Mouse (Mus musculus) frontal cortex, adult (tissue): ENCODE data around the gene Myl6.

ENCODE experiments used
- ATAC-seq: cut with Nextera tagmentation; 2 replicates; pipeline ENCODE4 v1.9.2; 2017; ENCODE audit warnings: mild to moderate bottlenecking, moderate library complexity, mixed read lengths; ENCODE audit not compliant: low TSS enrichment

Gene Myl6

DNA sequence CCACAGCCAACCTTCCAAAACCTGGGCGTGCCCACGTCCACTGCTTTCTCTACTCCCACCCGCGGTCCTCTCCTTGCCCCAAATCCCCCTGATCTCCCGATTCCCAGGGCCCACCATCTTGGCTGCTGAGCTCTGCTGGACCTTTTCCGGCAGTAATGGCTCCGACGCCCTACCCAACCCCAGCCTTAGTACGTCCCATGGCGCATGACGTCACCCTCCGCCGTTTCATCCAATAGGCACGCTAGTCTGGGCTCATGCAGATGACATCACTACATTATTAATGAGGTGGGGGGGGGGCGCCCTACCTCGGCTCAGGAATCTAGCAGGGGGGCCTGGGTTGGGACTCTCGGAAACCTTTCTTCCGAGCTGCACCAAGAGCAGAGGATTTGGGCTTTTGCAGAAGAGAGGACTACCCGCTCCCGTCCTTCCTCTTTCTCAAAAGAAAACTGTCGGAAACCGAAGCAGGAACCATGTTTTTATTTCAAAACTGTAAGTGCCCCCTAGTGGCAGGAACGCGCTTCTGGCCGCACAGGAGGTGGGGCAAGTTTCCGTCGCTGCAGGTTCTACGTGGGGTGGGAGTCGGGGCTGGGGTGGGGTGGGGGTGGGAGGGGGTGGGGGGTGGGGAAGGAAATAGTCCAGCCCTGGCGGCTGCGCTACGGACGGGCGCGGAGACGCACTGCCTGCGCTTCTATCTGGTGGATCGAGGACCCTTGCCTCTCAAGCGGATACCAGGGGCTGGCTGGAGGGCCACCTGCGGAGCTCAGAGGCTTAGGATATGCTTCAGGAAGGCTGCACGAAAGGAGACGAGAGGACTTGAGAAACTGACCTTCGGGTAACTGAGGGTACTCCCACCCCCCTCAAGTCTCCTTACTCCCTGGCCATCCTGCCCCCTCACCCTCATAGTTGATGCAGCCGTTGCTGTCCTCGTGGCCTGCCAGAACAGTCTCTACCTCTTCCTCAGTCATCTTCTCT, at the start of gene Myl6:
Myl6 (minus strand) TSS at position 451 of the 972 bp plus-strand sequence.
- peak; percentile 62 for ATAC-seq

DNA sequence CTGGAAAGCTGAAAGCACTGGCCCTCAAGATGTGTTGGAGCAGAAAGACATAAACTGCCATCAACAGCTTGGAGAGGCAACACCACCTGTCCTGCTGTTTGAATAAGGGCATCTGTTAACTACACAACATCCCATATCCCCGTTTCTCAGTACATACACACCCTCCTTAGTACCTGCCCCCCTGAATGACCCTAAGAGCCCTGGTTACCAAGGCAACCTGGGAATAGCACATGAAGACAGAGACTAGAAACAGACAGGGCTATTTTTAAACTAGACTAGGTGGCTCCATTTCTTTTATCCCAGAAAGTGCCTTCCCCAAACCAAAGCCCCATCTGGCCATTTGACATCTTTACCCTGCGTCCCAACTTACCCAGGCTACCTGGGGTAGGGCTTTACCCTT, 49.2 kb upstream of the Myl6 start:
- ATAC-seq, result no peak

- ATAC-seq, result no peak
Observed at GRCm38 (mm10) chr10:128538340-128538870, 44.5 kb upstream of the Myl6 start.

DNA sequence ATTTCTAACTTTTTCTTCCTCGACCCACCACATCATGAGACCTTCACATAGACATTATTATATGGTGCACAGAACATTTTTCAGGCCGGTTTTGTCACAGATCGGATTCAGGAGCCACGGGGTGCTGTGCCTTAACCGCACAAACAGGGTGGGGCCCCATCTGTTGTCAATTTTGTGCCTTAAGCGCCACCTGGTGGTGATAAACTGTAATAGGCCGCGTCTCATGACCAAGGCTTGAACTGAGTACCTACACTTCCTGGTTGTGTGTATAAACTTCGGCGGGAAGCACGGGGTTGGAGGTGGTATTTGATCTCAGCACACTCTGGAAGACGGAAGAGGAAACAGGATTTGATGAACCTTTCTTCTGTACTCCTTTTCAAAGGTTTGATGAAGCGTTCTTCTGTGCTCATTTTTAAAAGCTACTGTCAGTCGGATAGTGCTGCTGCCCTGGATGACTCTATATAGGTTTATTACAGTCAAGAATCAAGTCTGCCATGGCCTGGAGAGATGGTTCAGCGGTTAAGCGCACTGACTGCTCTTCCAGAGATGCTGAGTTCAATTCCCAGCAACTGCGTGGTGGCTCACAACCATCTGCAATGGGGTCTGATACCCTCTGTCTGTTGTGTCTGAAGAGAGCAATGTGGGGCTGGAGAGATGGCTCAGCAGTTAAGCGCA, 42.5 kb upstream of the Myl6 start:
- peak; percentile 97 for ATAC-seq

- peak; percentile 62 for ATAC-seq
Observed at GRCm38 (mm10) chr10:128535624-128536265, 41.8 kb upstream of the Myl6 start.

- ATAC-seq, result no peak
Observed at GRCm38 (mm10) chr10:128535206-128535605, 41.3 kb upstream of the Myl6 start.

DNA sequence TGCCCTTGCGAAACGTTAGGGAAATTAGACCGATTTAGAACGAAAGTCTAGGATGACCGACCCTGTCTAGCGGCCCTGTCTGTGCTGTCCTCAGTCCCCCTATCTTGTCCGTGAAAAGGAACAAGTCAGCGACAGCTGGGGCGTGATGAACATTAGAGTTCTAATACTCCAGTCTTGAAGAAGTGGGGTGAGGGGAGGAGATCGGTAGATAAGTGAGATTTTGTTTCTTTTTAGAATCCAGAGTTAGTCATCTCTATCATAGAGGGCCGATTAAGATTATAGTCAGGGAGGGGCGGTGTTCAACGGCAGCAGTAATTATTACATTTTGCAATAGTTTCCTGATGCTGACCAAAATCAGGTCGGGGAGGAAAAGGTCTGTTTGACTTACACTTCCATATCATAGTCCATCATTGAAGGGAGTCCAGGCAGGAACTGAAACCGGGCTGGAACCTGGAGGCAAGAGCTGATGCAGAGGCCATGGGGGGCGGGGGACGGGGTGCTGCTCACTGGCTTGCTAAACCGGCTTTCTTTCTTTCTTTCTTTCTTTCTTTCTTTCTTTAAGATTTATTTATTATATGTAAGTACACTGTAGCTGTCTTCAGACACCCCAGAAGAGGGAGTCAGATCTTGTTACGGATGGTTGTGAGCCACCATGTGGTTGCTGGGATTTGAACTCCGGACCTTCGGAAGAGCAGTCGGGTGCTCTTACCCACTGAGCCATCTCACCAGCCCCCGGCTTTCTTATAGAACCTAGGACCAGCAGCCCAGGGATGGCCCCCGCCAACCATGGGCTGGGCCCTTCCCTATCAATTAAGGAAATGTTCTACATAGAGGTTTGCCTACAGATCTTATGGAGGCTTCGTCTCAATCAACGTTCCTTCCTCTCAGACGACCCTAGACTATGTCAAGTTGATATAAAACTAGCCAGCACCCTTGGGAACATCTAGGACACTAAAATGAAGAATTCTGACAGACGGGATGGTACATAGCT, 32.7 kb upstream of the Myl6 start:
- no peak for ATAC-seq

DNA sequence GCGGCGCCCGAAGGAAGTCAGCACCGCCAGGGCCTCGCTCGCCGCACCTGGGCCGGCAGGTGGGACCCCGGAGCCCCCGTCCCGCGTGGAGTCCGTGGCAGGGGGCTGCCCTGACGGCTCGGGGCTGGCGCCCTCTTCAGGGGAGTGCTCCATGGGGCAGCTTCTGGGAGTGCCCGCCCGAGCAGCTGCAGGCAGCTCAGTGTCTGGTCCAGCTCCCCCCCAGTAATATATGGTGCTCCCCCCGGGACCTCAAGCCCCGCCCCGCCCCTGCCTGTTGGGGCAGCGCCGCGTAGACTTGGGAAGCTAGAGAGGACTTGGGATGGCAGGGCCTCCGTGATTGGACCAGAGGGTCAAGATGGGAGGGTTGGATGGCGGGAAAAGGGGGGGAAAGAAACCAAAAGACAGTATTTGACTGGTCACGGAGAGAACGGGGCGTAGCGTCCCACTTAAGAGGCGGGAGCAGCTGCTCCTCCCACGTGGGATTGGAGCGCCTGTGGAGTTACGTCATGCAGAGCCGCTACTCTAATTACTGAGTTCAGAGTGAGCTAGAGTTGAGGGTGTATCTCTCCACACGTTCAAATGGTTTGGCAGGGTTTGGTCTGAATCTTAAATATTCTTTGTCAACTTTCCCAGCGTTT, 31.8 kb upstream of the Myl6 start, which contains the start of gene Esyt1:
Esyt1 (minus strand) TSS at position 201 of the 638 bp plus-strand sequence.
- ATAC-seq, result peak; percentile 95

- ATAC-seq, result peak; percentile 41; the same call in 1 of the 2 replicates
Observed at GRCm38 (mm10) chr10:128524732-128525662, 31.1 kb upstream of the Myl6 start.

GRCm38 (mm10) chr10:128524111-128524731, 30.3 kb upstream of the Myl6 start:
- ATAC-seq, result no peak

- no peak for ATAC-seq
Observed at GRCm38 (mm10) chr10:128522351-128522750, 28.4 kb upstream of the Myl6 start.

- no peak for ATAC-seq
Observed at GRCm38 (mm10) chr10:128520591-128520990, 26.6 kb upstream of the Myl6 start.

DNA sequence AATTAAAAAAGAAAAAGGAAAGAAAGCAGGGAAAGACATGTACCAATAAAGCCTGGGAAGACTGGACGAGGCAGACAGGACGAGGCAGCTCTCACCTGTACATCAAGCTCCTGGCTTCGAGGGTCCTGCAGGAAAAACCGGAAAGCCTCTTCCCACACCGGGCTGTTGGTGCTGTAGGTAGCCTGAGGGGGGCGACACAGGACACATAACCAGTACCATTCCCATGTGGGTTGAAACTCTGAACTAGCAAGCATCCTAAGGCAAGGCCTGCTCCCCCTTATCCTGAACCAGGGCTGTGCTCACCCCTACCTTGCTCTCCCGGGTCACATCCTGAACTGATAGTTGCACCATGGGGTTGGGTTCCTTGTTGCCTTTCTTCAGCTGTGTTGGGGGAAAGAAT, 24.9 kb upstream of the Myl6 start:
- peak; percentile 35; the same call in 1 of the 2 replicates for ATAC-seq

GRCm38 (mm10) chr10:128516677-128517076, 22.7 kb upstream of the Myl6 start:
- ATAC-seq, result no peak

DNA sequence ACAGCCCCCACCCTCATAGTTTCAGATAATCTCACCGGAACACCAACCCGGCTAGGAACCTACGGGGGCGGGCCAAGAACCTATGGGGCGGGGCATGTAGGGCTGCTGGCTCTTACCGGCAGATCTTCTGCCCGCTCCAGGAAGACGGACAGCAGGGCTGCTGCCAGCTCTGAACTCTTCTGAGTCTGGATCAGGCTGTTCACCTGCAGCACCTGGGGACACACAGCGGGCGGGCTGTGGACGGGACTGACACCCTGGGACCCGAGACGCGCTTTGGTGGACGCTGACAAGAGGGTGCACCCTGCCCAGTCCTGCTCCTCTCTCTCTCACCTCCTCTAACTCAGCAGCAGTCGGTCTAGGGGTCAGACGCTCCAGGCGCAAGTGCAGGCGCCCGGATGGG, 22.1 kb upstream of the Myl6 start:
- no peak for ATAC-seq

DNA sequence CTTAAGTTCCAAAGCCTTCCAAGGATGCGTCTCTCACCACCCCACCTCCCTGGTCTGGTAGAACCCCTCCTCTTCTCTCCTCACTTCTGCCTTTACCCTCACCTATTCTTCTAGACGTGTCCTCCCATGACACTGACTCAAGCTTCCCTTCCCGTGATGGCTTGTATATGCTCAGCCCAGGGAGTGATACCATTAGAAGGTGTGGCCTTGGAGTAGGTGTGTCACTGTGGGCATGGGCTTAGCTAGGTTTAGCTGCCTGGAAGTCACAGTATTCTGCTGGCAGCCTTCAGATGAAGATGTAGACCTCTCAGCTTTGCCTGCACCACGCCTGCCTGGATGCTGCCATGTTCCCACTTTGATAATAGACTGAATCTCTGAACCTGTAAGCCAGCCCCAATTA, 21.1 kb upstream of the Myl6 start:
- no peak for ATAC-seq

- ATAC-seq, result no peak
Observed at GRCm38 (mm10) chr10:128511761-128512160, 17.8 kb upstream of the Myl6 start.

DNA sequence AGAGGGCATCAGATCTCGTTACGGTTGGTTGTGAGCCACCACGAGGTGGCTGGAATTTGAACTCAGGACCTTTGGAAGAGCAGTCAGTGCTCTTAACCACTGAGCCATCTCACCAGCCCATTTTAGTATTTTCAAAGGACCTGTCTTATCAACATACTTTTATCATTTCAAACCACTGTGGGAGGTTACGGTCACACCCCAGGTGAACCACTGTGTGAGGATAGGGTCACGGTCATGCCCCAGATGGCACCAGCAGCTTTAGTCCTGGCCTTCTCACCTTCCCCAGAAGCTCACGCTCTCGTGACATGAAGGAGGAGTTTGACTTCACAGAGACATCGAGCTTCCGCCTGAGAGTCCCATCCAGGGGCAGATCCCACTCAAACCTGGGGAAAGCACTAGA, 17.2 kb upstream of the Myl6 start:
- ATAC-seq, result no peak

GRCm38 (mm10) chr10:128510301-128510700, 16.4 kb upstream of the Myl6 start:
- ATAC-seq, result no peak
